Mouse (Mus musculus) adrenal gland, postnatal 4 days (tissue): ENCODE results near the gene Tpp2. TPM values are rescaled to one million over a fixed set of nuclear protein-coding genes. Genes with fewer than 3 reads are reported as not detected.
"Not testable (repeated sequence)": the region's sequence is repeated elsewhere in the genome, so short reads cannot be mapped to it uniquely, and the experiment has no call there.

ENCODE experiments used
- DNase-seq, 2 experiments: peaks; one replicate each; pipeline ENCODE4 v3.0.0; 2021 to 2022; ENCODE audit warnings: low spot score in 2 of 2, mixed read lengths in 2 of 2
- microRNA-seq: library from miRNA; unstranded; fragments of <30 nt; microRNA quantifications from one replicate; pipeline ENCODE4 v1.2.0, GENCODE M21; 2021
- total RNA-seq, 2 experiments: library from RNA; stranded (reverse); gene quantifications; 2 replicates each; pipeline ENCODE4 v1.2.3; 2021

The Tpp2 gene
- total RNA-seq, 2 experiments from 2014 or later: 59.8 to 62.6 TPM

GRCm38 (mm10) chr1:44015556-44015955 is 82.1 kb downstream of the Tpp2 start:
- DNase-seq: no peak

GRCm38 (mm10) chr1:44019934-44020333 is 86.5 kb downstream of the Tpp2 start, which contains the start of gene Mettl21c:
Gene Mettl21c, minus strand, starts transcription at chr1:44020034.
- DNase-seq: no peak

GRCm38 (mm10) chr1:44022656-44023055 is 89.2 kb downstream of the Tpp2 start:
- no peak for DNase-seq

DNA sequence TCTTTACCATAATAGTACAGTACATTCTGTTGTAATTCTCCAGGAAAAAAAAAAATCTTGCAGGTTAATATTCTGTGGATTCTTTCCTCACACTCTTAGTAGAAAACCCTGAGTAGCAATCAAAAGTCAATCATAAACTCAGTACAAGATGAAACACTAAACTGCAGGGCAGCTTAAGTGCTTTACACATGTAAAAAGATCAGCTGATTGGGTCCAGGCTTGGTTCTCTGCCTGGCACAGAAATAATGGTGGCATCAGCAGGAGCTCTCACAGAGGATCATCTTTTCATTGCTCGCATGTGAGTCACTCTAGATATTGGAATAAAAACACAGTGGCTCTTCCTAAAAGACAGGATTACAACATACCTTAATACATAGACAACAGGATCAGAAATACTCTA is 94.2 kb downstream of the Tpp2 start:
- DNase-seq: no peak

GRCm38 (mm10) chr1:44032213-44032612 is 98.8 kb downstream of the Tpp2 start:
- DNase-seq: no peak

DNA sequence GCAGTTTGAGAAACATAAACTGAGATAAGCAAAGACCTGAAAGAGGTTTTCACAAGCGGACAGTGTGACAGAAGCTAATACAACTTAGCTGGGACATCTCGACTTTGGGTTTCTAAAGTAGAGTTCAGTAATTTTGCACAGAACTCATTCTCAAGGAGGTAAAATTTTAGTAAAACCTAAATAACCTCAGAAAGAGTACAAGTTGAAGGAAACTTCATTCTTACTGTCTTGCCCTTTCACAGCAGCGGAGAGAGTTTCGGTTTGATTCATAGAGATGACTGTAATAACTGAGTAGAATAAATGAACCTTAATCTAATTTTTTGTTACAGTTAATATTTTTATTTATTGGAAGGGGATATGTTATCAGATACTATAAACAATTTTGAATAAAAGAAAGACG is 99.5 kb downstream of the Tpp2 start:
- no peak for DNase-seq

DNA sequence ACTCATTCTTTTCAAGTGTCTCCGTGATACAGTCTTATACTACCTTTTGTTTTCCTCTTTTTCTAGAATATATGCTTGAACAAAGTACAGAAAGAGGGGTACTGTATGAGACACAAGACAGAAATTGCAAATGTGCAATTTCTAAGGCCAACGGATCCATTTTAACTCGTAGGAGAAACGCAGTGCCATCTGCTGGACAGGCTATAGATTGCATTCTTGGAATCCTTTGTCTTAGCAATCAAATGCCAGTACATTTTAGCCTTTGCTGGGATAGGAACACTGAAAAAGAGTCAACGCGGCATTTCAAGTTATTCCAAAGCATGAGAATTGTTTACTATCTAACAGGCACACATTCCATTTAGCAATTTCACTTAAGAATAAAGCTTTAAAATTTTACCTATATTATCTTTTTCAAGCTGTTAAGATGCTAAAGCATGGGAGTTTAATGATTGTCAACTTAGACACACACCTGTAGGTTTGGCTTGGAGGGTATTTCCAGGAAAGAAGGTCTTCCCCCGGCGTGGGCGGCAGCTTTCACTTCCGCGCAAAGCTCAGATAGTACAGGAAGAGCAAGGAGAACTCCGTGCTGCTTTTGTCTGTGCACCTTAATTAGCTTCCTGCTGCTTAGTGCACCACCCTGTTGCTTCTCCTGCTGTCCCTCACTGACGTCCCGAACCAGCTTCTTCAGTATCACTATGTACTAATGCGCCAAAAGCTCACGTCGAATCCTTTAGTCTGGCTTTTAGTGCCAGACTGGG is 108.5 kb downstream of the Tpp2 start:
- DNase-seq: peak in 1 of 2 experiments; percentile 30

DNA sequence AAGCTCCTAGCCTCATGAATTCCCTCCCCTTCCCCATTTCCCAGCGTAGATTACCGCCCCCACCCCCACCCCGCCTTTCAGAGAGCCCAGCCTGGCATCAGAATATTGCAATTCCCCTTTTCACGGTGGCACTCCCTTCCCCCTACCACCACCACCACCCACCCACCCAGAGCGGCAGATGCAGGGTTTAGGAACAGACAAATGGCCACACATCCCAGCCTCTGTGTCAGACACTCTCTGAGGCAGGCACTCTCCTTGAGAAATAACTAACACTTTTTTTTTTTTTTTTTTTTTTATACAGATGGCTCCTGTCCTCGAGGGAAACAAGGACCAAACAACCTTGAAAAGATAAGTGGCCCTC is 109.1 kb downstream of the Tpp2 start:
- DNase-seq: no peak

GRCm38 (mm10) chr1:44045689-44046088 is 112.2 kb downstream of the Tpp2 start:
- DNase-seq: not testable (repeated sequence)

DNA sequence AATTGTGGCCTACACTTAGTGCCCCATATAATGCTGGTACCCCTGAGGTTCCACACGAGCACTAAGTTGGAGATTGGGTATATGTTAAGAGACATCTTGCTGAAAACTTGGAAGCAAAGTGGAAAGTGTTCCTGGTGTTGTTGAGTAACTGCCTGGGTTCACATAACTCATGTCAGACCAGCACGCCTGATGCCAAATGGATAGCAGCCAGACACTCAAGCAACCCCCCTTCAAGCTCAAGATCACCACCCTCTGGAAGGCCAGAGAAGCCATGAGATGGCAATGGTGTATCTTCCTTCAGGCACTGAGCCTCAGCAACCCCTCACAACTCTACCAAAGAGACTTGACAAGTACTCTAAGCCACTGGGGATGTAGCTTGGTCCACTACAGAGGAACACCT is 113.1 kb downstream of the Tpp2 start:
- peak in 1 of 2 experiments; percentile 43 for DNase-seq

Small RNAs within 50 kb of the gene (microRNA-seq; reads per million reads assigned to microRNA genes)
- not detected for gene Gm24180

Other genes starting within 250 kb of the Tpp2 start
- gene 1500015O10Rik, start 203.0 kb upstream of the Tpp2 start, total RNA-seq: 10 to 100 TPM; 56.9 to 57.7 TPM
- gene Uxs1, start 105.8 kb upstream of the Tpp2 start, total RNA-seq: 10 to 100 TPM; 40.6 to 41.6 TPM
- 1 to 10 TPM in 1 of 2 experiments, under 1 TPM in 1; 0.81 to 3.6 TPM for gene Mettl21c, start 86.4 kb downstream of the Tpp2 start, total RNA-seq
- not detected for gene Gm8251, start 128.3 kb downstream of the Tpp2 start, total RNA-seq
- gene Tex30, start 168.8 kb downstream of the Tpp2 start, total RNA-seq: 10 to 100 TPM; 13.3 to 15.9 TPM
- 10 to 100 TPM; 28.9 to 31.6 TPM for gene Kdelc1, start 185.2 kb downstream of the Tpp2 start, total RNA-seq
- gene Bivm, start 185.3 kb downstream of the Tpp2 start, total RNA-seq: 10 to 100 TPM; 21.1 to 25.2 TPM
- gene Ercc5, start 214.1 kb downstream of the Tpp2 start, total RNA-seq: 10 to 100 TPM; 24.3 to 29.5 TPM